Mouse (Mus musculus): ENCODE data around the gene Gm3238. TPM values are rescaled to one million over a fixed set of nuclear protein-coding genes. Genes with fewer than 3 reads are reported as not detected.
A peak's percentile ranks its signal among the peaks of the same experiment; 100 is the strongest.
"Not testable (repeated sequence)": the region's sequence is repeated elsewhere in the genome, so short reads cannot be mapped to it uniquely, and the experiment has no call there.

Gene Gm3238
- polyA plus RNA-seq (2015; fragmentation: Nextera tagmentation; extraction: Ambion mirVana), result not detected in 2 replicates

DNA sequence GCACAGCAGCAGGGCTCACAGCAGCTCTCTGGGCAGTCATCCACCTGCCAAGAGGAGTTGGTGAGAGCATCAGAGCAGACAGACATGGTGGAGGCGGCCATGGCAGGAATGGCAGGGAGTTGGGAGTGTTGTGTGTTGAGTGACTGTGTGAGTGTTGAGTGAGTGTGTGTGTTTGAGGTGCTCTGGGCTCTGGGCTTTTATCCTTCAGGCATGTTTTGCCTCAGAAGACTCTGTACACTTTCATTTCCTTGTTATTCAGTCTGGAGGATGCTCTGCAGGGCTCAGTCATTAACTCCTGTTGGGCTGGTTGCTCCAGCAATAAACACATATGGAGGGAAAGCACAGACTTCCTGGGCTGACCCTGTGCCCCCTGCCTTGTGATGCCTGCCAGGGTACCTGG lies at the start of gene Gm3238:
TSS of gene Gm3238 (minus strand) at position 101 of the 400 bp plus-strand sequence.
- not testable (repeated sequence) for H3K36me3 ChIP-seq; H3K4me2 ChIP-seq; ATAC-seq (ENCODE audit: insufficient number of reproducible peaks, low FRiP score, low TSS enrichment, low read depth); H3K27me3 ChIP-seq; H3K9ac ChIP-seq; H3K4me3 ChIP-seq; H3K4me1 ChIP-seq; H3K9me3 ChIP-seq; H3K27ac ChIP-seq
- WGBS, result 55% methylated on average over 1 of the region's 1 CpGs

DNA sequence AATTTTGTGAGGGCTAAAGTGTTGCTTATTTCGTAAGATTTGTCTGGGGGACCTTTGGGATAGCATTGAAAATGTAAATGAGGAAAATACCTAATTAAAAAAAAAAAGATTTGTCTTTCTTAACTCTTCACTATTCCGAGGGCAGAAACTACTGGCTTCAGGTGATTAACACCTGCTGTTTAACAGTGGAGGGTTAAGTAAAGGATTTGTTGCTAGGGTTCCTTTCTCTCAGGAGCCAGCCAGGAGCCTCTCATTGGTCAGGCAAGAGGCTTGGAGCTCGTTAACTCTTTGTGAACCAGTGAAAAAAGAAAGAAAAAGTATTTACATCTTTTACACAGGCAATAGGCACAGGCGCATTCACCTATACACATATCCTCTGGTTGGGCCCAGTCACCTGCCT lies 48.1 kb upstream of the Gm3238 start:
- H3K4me2 ChIP-seq, result no peak overlapping the region
- no peak overlapping the region for H3K27ac ChIP-seq
- WGBS, result 31% methylated on average over 4 of the region's 4 CpGs
- no peaks in the 10 kb centered on the region for H3K27me3 ChIP-seq
- H3K4me1 ChIP-seq, result no peaks in the 10 kb centered on the region
- H3K36me3 ChIP-seq, result no peaks in the 10 kb centered on the region
- H3K9me3 ChIP-seq, result no peaks in the 10 kb centered on the region
- no peak for ATAC-seq (ENCODE audit: insufficient number of reproducible peaks, low FRiP score, low TSS enrichment, low read depth)
- H3K9ac ChIP-seq, result no peak overlapping the region
- H3K4me3 ChIP-seq, result no peak overlapping the region

DNA sequence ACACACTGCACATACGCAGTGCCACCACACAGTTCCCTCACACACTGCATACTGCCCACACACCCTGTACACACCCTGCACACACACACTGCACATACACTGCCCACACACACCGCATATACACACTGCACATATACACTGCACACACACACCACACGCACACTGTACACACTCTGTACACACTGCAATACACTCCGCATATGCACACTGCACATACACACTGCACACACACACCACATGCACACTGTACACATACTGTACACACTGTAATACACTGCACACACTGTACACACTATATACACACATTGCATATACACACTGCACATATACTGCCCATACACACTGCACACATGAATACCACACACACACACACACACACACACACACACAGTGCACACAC lies 47.4 kb upstream of the Gm3238 start:
- ATAC-seq (ENCODE audit: insufficient number of reproducible peaks, low FRiP score, low TSS enrichment, low read depth), result peak; percentile 54; the same call in 1 of the 2 replicates
- H3K27ac ChIP-seq, result no peak overlapping the region
- 92% methylated on average over 4 of the region's 4 CpGs for WGBS

DNA sequence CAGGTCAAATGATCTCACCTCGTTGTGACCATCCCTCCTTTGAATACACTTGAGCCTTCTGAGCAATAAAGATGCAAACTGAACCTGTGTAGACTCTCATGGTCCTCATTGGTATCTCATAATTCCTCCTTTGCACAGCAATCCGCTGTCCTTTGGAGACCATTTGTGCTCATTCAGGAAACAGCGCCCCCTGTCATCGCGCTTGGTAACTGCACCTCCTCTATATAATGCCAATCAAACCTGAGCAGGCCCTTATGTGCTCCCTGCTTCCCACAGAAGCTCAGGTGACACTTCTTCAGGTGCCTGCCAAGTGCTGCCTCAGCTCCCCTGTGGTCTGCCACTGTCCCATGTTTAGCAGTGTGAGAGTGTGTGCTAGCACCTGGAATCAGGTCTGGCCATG lies 44.4 kb upstream of the Gm3238 start:
- Histone ChIP-seq H3K4me2 (no peak overlapping the region), H3K36me3 (no peaks in the 10 kb centered on the region), H3K9ac (no peak overlapping the region), H3K27ac (no peak overlapping the region), H3K27me3 (no peaks in the 10 kb centered on the region), H3K9me3 (no peaks in the 10 kb centered on the region), H3K4me3 (no peak overlapping the region), H3K4me1 (no peaks in the 10 kb centered on the region)
- WGBS, result 20% methylated on average over 5 of the region's 5 CpGs
- ATAC-seq (ENCODE audit: insufficient number of reproducible peaks, low FRiP score, low TSS enrichment, low read depth), result no peak

More for the DNA sequence above, 47.4 kb upstream of the Gm3238 start:
- H3K9ac ChIP-seq, result no peak overlapping the region
- H3K36me3 ChIP-seq, result no peaks in the 10 kb centered on the region
- H3K9me3 ChIP-seq, result no peaks in the 10 kb centered on the region
- H3K4me2 ChIP-seq, result no peak overlapping the region
- no peaks in the 10 kb centered on the region for H3K27me3 ChIP-seq
- H3K4me1 ChIP-seq, result no peaks in the 10 kb centered on the region
- no peak overlapping the region for H3K4me3 ChIP-seq

DNA sequence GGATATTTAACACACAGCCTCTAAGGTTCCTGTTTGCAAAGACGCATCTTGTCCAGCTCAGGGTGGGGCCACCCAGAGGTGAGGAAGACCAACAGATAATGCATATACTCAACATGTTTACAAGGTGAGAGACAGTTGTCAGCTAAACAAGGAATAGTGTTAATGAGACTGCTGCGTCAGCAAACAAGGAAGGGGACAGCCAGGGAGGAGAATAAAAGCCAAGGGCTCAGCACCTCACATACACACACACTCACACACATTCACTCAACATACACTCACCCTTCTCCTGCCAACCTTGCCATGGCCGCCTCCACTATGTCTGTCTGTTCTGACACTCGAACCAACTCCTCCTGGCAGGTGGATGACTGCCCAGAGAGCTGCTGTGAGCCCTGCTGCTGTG lies 43.3 kb upstream of the Gm3238 start, which contains the start of gene Gm2696:
TSS of gene Gm2696 (plus strand) at position 301 of the 400 bp plus-strand sequence.
- WGBS, result 46% methylated on average over 4 of the region's 4 CpGs
- Histone ChIP-seq H3K4me2 (no peak within 1 kb of the TSS), H3K36me3 (no peaks in the 10 kb centered on the region), H3K9ac (no peak within 1 kb of the TSS), H3K27ac (no peak within 1 kb of the TSS), H3K4me1 (no peaks in the 10 kb centered on the region), H3K4me3 (no peak within 1 kb of the TSS), H3K27me3 (no peaks in the 10 kb centered on the region), H3K9me3 (no peaks in the 10 kb centered on the region)
- no peak for ATAC-seq (ENCODE audit: insufficient number of reproducible peaks, low FRiP score, low TSS enrichment, low read depth)

DNA sequence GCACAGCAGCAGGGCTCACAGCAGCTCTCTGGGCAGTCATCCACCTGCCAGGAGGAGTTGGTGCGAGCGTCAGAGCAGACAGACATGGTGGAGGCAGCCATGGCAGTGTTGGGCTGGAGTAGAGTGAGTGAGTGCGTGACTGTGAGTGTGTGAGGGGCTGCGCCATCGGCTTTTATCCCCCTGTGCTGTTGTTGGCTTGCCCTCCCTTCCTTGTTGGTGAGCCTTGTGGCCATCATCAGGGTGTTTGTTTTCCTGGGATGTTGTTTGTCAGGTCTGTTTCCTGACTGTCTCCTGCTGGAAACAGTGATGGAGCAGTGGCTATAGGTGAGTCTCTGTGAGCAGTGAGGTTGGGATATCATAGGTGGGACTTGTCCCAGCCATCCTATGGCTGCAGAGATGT lies 40.6 kb upstream of the Gm3238 start, which contains the start of gene Gm9507:
TSS of gene Gm9507 (minus strand) at position 101 of the 400 bp plus-strand sequence.
- Histone ChIP-seq H3K27me3 (no peaks in the 10 kb centered on the region), H3K4me3 (no peak within 1 kb of the TSS), H3K4me2 (no peak within 1 kb of the TSS), H3K9me3 (no peaks in the 10 kb centered on the region), H3K9ac (no peak within 1 kb of the TSS), H3K4me1 (no peaks in the 10 kb centered on the region), H3K36me3 (no peaks in the 10 kb centered on the region), H3K27ac (no peak within 1 kb of the TSS)
- 67% methylated on average over 5 of the region's 5 CpGs for WGBS
- ATAC-seq (ENCODE audit: insufficient number of reproducible peaks, low FRiP score, low TSS enrichment, low read depth), result no peak

DNA sequence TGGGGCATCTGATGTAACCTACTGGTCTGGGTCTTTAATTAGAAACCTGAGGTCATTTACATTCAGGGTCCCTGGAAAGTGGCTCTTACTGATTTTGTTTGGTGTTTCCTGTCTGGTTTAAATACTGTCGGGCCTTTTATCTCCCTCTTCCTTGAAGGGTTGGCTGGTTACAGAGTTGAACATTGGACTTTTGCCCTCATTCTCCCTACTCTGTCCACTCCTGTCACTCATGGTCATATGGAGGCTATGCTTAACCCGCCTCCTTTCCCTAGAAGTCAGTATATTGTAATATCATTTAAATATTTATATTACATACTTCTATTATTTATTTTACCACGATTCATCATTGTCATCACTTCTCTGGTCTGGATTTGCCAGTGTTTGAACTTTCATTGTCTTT lies 33.0 kb upstream of the Gm3238 start:
- no peak overlapping the region for H3K4me2 ChIP-seq
- no peak for ATAC-seq (ENCODE audit: insufficient number of reproducible peaks, low FRiP score, low TSS enrichment, low read depth)
- WGBS, result 76% methylated on average over 3 of the region's 3 CpGs
- H3K27ac ChIP-seq, result no peak overlapping the region
- no peaks in the 10 kb centered on the region for H3K27me3 ChIP-seq
- no peaks in the 10 kb centered on the region for H3K4me1 ChIP-seq
- H3K9me3 ChIP-seq, result no peaks in the 10 kb centered on the region
- no peaks in the 10 kb centered on the region for H3K36me3 ChIP-seq
- H3K9ac ChIP-seq, result no peak overlapping the region
- H3K4me3 ChIP-seq, result no peak overlapping the region

DNA sequence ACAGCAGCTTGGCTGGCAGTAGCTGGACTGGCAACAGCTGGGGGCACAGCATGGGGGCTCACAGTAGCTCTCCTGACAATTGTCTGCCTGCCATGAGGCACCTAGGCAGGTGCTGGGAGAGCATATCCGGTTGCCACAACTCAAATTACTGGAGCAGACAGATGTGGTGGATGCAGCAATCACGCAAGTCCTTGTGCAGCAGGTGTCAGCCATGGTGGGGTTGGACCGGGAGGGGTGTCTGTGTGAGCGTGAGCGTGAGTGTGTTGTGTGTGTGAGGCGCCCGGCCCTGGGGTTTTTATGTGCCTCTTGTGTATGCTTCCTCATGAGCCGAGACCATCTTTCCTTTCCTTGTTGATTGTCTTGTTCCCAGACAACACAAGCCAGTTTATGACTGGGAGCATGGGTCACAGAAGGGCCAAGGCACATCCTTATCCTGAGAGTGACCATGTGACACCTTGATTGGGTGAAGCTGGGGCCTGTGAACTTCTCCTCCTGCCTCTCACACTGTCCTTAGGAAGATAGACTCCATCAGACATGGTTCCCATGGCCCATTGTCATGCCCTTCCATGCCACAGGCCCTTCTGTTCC lies 27.9 kb upstream of the Gm3238 start, which contains the start of gene Gm19668:
TSS of gene Gm19668 (minus strand) at position 213 of the 588 bp plus-strand sequence.
- no peak within 1 kb of the TSS for H3K9ac ChIP-seq
- no peaks in the 10 kb centered on the region for H3K27me3 ChIP-seq
- no peaks in the 10 kb centered on the region for H3K9me3 ChIP-seq
- no peak within 1 kb of the TSS for H3K27ac ChIP-seq
- H3K4me3 ChIP-seq, result no peak within 1 kb of the TSS
- no peaks in the 10 kb centered on the region for H3K4me1 ChIP-seq
- 42% methylated on average over 8 of the region's 8 CpGs for WGBS
- no peaks in the 10 kb centered on the region for H3K36me3 ChIP-seq
- H3K4me2 ChIP-seq, result no peak within 1 kb of the TSS
- no peak for ATAC-seq (ENCODE audit: insufficient number of reproducible peaks, low FRiP score, low TSS enrichment, low read depth)

DNA sequence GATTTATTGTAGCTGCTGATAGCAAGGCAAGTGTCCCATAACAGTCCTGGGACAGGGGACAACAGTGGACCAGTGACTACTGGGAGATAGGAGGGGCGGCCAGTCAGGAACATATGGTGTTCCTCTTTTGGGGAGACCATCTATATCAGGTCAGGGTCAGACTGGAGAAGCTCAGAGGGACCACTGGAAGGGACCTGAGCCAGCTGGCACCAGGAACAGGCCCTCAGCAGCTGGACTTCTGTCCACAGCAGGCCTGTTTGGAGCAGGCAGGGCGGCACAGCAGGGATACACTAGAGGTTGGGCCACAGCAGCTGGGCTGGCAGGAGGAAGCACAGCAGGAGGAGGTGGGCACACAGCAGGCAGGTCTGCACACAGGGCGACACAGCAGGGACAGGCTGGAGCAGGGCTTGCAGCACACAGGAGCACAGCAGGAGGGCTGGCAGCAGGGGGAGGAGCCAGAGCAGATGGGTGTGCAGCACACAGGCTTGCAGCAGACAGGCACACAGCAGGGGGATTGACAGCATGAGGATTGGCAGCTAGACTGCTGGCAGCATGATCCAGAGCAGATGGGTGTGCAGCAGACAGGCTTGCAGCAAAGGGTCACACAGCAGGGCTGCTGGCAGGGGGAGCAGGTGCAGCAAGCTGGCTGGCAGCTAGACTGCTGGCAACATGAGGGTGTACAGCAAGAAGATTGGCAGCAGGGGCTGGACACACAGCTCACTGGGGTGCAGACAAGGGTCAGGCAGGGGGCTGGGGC lies 27.2 kb upstream of the Gm3238 start:
- H3K27me3 ChIP-seq; ATAC-seq (ENCODE audit: insufficient number of reproducible peaks, low FRiP score, low TSS enrichment, low read depth): not testable (repeated sequence)
- WGBS, result 43% methylated on average over 3 of the region's 3 CpGs

DNA sequence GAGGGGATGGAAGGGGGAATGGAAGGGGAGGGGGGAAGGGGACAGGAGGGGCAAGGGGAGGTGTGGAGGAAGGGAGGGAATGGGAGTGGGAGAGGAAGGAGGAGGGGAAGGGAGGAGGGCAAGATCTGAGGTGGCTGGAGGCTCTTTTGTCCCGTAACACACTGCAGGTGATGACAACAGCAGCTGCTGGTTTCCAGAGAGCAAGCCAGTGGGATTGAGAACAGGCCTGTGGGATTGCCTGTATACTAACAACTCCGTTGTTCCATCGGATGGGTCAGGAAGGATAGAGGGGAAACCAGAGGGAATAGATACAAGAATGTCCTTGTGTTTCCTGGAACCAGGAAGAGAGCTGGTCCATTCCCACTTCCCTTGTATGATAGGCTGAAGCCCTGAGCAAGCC lies 26.6 kb upstream of the Gm3238 start:
- WGBS, result 19% methylated on average over 3 of the region's 3 CpGs
- no peak for ATAC-seq (ENCODE audit: insufficient number of reproducible peaks, low FRiP score, low TSS enrichment, low read depth)

More for the DNA sequence above, 27.2 kb upstream of the Gm3238 start:
- not testable (repeated sequence) for H3K4me3 ChIP-seq, H3K4me1 ChIP-seq, H3K9ac ChIP-seq, H3K27ac ChIP-seq, H3K9me3 ChIP-seq, H3K4me2 ChIP-seq, H3K36me3 ChIP-seq

DNA sequence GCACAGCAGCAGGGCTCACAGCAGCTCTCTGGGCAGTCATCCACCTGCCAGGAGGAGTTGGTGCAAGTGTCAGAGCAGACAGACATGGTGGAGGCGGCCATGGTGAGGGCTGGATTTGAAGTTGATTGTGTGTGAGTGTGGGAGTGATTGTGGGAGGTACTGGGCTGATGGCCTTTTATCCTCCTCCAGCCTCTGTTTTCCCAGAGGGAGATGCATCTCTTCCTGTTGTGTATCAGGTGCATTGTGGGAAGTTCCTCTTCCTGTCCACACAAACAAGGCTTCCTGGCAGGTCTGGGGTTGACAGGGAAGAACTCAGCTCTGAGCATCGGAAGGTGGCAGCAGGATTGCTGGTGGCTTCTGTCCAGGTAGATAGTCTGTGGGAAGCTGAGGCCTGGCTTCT lies 23.9 kb upstream of the Gm3238 start, which contains the start of gene Gm9639:
TSS of gene Gm9639 (minus strand) at position 101 of the 400 bp plus-strand sequence.
- Histone ChIP-seq H3K9me3 (no peaks in the 10 kb centered on the region), H3K27me3 (no peaks in the 10 kb centered on the region), H3K4me2 (no peak within 1 kb of the TSS), H3K36me3 (no peaks in the 10 kb centered on the region), H3K27ac (no peak within 1 kb of the TSS), H3K4me1 (no peaks in the 10 kb centered on the region), H3K4me3 (no peak within 1 kb of the TSS), H3K9ac (no peak within 1 kb of the TSS)
- 53% methylated on average over 2 of the region's 2 CpGs for WGBS
- ATAC-seq (ENCODE audit: insufficient number of reproducible peaks, low FRiP score, low TSS enrichment, low read depth), result no peak

More for the DNA sequence above, 26.6 kb upstream of the Gm3238 start:
- Histone ChIP-seq H3K4me2 (no peak overlapping the region), H3K4me1 (no peaks in the 10 kb centered on the region), H3K36me3 (no peaks in the 10 kb centered on the region), H3K9me3 (no peaks in the 10 kb centered on the region), H3K9ac (no peak overlapping the region), H3K4me3 (no peak overlapping the region), H3K27ac (no peak overlapping the region), H3K27me3 (no peaks in the 10 kb centered on the region)

DNA sequence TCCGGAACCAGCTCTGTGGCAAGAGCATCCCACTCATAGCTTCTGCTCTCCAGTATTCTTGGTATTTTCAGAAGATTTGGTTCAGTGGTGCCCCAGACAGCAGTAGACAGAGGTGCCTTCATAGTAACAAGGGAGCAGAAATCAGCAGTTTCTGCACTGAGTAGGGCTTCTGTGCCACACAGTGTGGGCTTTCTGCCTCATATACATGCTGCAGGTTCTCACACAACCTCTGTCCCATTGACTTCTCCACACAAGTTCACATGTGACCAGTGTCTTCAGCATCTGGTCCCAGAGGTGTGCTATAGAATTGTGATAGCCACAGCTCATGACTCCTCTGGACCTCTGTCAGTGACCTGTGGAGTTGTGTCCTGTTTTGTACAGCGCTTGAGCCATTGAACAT lies 17.5 kb upstream of the Gm3238 start:
- ATAC-seq (ENCODE audit: insufficient number of reproducible peaks, low FRiP score, low TSS enrichment, low read depth), result no peak
- Histone ChIP-seq H3K36me3 (no peaks in the 10 kb centered on the region), H3K4me3 (no peak overlapping the region), H3K4me1 (no peaks in the 10 kb centered on the region), H3K9ac (no peak overlapping the region), H3K9me3 (no peaks in the 10 kb centered on the region), H3K27ac (no peak overlapping the region), H3K27me3 (no peaks in the 10 kb centered on the region), H3K4me2 (no peak overlapping the region)
- WGBS, result 79% methylated on average over 2 of the region's 2 CpGs

Measured in limb, embryonic 15.5 days (tissue).